ENCODE assay signal across 12 mouse cellular contexts in genomic region chr10:24191977-24192376, GRCm38 (mm10). TPM values are rescaled to one million over a fixed set of nuclear protein-coding genes. Genes with fewer than 3 reads are reported as not detected.
DNase-seq lines count a peak whose midpoint lies in the region; ATAC-seq and TF ChIP-seq lines count a peak whose summit lies in the region.
"Had no signal": no experiment of that assay in that cellular context is flagged by ENCODE, and none has a peak within 500 bp of the region (broad histone marks: within the 10 kb centered on the region; RNA-seq: fewer than 3 reads in every experiment).

No protein-coding gene starts in this region.

- no peaks in the 10 kb centered on the region for H3K27me3 ChIP-seq in forebrain, embryonic 15.5 days
- H3K27me3 ChIP-seq in forebrain, embryonic 12.5 days = no peaks in the 10 kb centered on the region
- H3K27me3 ChIP-seq: lung, embryonic 15.5 days had no signal

- H3K4me1 ChIP-seq in forebrain, embryonic 15.5 days = no peaks in the 10 kb centered on the region
- no peaks in the 10 kb centered on the region for H3K4me1 ChIP-seq in forebrain, embryonic 12.5 days
- H3K4me1 ChIP-seq: lung, embryonic 15.5 days had no signal

- H3K9ac ChIP-seq in forebrain, embryonic 15.5 days (replicated peaks) = no peak overlapping the region
- H3K9ac ChIP-seq in forebrain, embryonic 12.5 days = no peak overlapping the region
- H3K9ac ChIP-seq: lung, embryonic 15.5 days had no signal

- H3K9me3 ChIP-seq in forebrain, embryonic 15.5 days = no peaks in the 10 kb centered on the region
- H3K9me3 ChIP-seq in forebrain, embryonic 12.5 days = no peaks in the 10 kb centered on the region
- H3K9me3 ChIP-seq: lung, embryonic 15.5 days had no signal

- no peak for DNase-seq in left cerebral cortex, adult 2 months (ENCODE audit: extremely low spot score in 1 of 2, low spot score in 2 of 2)
- DNase-seq in left cerebral cortex, postnatal 36 days (ENCODE audit: low spot score in 2 of 2) = no peak
- DNase-seq in 416B (ENCODE audit: low read depth) = peak; percentile 7
- peak; percentile 14 for DNase-seq in brain, embryonic 18.5 days (ENCODE audit: low read depth, low spot score)
- no peak for DNase-seq in adrenal gland, adult 2 months
- DNase-seq in cerebellum, adult 18-20 months = no peak
- DNase-seq: heart, postnatal 4 days; kidney, postnatal 25 days; thymus, adult 2 months had no signal

- intact Hi-C loops in left cerebral cortex, adult 2 months (cut with DNase I) = loop anchor here (5.0 kb wide), 1 partner anchor 430 kb away; no protein-coding TSS in a partner anchor
- intact Hi-C loops in left cerebral cortex, postnatal 36 days (cut with DNase I) = no loop called here

- TF ChIP-seq CTCF in left cerebral cortex, adult 2 months (IDR thresholded peaks at IDR 0.05) = peak; percentile 54

- 73% methylated on average over 1 of the region's 1 CpGs for WGBS in forebrain, embryonic 15.5 days
- WGBS in forebrain, embryonic 12.5 days = 68% methylated on average over 1 of the region's 1 CpGs

- no peak overlapping the region for H3K4me3 ChIP-seq in forebrain, embryonic 15.5 days
- H3K4me3 ChIP-seq in forebrain, embryonic 12.5 days (replicated peaks) = no peak overlapping the region
- no peak overlapping the region for H3K4me3 ChIP-seq in left cerebral cortex, adult 2 months
- H3K4me3 ChIP-seq: lung, embryonic 15.5 days had no signal

- H3K4me2 ChIP-seq in forebrain, embryonic 15.5 days (replicated peaks) = no peak overlapping the region
- no peak overlapping the region for H3K4me2 ChIP-seq in forebrain, embryonic 12.5 days
- H3K4me2 ChIP-seq: lung, embryonic 15.5 days had no signal

- ATAC-seq in forebrain, embryonic 15.5 days (replicated peaks) = peak; percentile 69; the same call in 1 of the 2 replicates
- no peak for ATAC-seq in forebrain, embryonic 12.5 days (ENCODE audit: low FRiP score)

- H3K36me3 ChIP-seq in forebrain, embryonic 15.5 days = peaks cover 8% of the 10 kb centered on the region; the same call in 1 of the 2 replicates
- H3K36me3 ChIP-seq in forebrain, embryonic 12.5 days (replicated peaks) = 0 out of 2 replicates have a peak, but pooled peaks cover 4% of the 10 kb centered on the region

- H3K27ac ChIP-seq in forebrain, embryonic 15.5 days (replicated peaks) = no peak overlapping the region
- no peak overlapping the region for H3K27ac ChIP-seq in forebrain, embryonic 12.5 days
- no peak overlapping the region for H3K27ac ChIP-seq in left cerebral cortex, adult 2 months
- H3K27ac ChIP-seq: lung, embryonic 15.5 days had no signal

RNA-seq across cellular contexts. Expression of gene Moxd1, which starts 31.3 kb away (rescaled TPM):
- 2.4 and 2.8 TPM in 2 replicates for polyA plus RNA-seq in forebrain, embryonic 15.5 days (2015; fragmentation: Nextera tagmentation; extraction: Ambion mirVana)
- polyA plus RNA-seq in forebrain, embryonic 12.5 days (2016; fragmentation: Nextera tagmentation; extraction: Ambion mirVana) = 2.7 and 3.2 TPM in 2 replicates
- total RNA-seq in left cerebral cortex, adult 2 months (2021) = 1 to 10 TPM; 7.7 to 9.8 TPM
- 1 to 10 TPM; 6.2 to 7.0 TPM for total RNA-seq in left cerebral cortex, postnatal 36 days (2021)
- under 1 TPM in 1 of 2 experiments, not detected in 1; 0.10 TPM for total RNA-seq in adrenal gland, adult 2 months (2021)
- 0.61 and 1.7 TPM in 2 replicates for polyA plus RNA-seq in adrenal gland, adult 2 months (2012; rRNA removed)

RNA-seq across cellular contexts. Expression of gene Stx7, which starts 42.9 kb away (rescaled TPM):
- polyA plus RNA-seq in forebrain, embryonic 15.5 days (2015; fragmentation: Nextera tagmentation; extraction: Ambion mirVana) = 252 and 275 TPM in 2 replicates
- 115 and 121 TPM in 2 replicates for polyA plus RNA-seq in forebrain, embryonic 12.5 days (2016; fragmentation: Nextera tagmentation; extraction: Ambion mirVana)
- 100 to 1,000 TPM; 136 to 144 TPM for total RNA-seq in left cerebral cortex, adult 2 months (2021)
- 100 to 1,000 TPM; 136 to 139 TPM for total RNA-seq in left cerebral cortex, postnatal 36 days (2021)
- total RNA-seq in adrenal gland, adult 2 months (2021) = 100 to 1,000 TPM; 115 to 182 TPM
- polyA plus RNA-seq in adrenal gland, adult 2 months (2012; rRNA removed) = 48.7 and 66.3 TPM in 2 replicates

Comparison
In these comparisons a context has a peak if more than half of its experiments do, and no peak if none do; other contexts are left out.
1. DNase-seq: peak in 416B (single experiment) and brain, embryonic 18.5 days (single experiment); none in left cerebral cortex, adult 2 months (0 of 2), left cerebral cortex, postnatal 36 days (0 of 2), adrenal gland, adult 2 months (single experiment) and cerebellum, adult 18-20 months (0 of 2).
2. RNA of gene Moxd1, which starts 31.3 kb away (total RNA-seq): 7.7 to 9.8 TPM in left cerebral cortex, adult 2 months and 6.2 to 7.0 TPM in left cerebral cortex, postnatal 36 days; 0.10 TPM in adrenal gland, adult 2 months; every median in the first group is over 4 times any median in the second.